Mouse (Mus musculus) spleen, adult 2 months (tissue): Measurements from ENCODE around the gene Rngtt. TPM values are rescaled to one million over a fixed set of nuclear protein-coding genes. Genes with fewer than 3 reads are reported as not detected.

Source experiments
- DNase-seq, 2 experiments: peaks; one replicate each; pipeline versions ENCODE4 v3.0.0 to v3.0.0-alpha.2; 2012 to 2021; ENCODE audit warnings: low spot score in 2 of 2, low read depth in 1 of 2
- H3K27ac ChIP-seq: fragments of 200-500 bp; 2 replicates; pipeline ENCODE4 v1.5.1; 2012; ENCODE audit warnings: low read length, inconsistent platforms; ENCODE audit not compliant: insufficient read depth
- H3K27me3 ChIP-seq: fragments of 200-500 bp; 2 replicates; pipeline ENCODE4 v1.6.1; 2012; ENCODE audit warnings: mild to moderate bottlenecking, moderate library complexity, low read length, inconsistent platforms; ENCODE audit not compliant: control insufficient read depth, insufficient read depth
- H3K36me3 ChIP-seq: fragments of 200-500 bp; 2 replicates; pipeline ENCODE4 v1.6.1; 2012; ENCODE audit warnings: mild to moderate bottlenecking, low read length, inconsistent platforms; ENCODE audit not compliant: control insufficient read depth, insufficient read depth
- H3K4me1 ChIP-seq: fragments of 200-500 bp; 2 replicates; pipeline ENCODE4 v1.6.1; 2011; ENCODE audit warnings: inconsistent platforms; ENCODE audit not compliant: control insufficient read depth, insufficient read depth, insufficient read length
- H3K4me3 ChIP-seq: fragments of 200-500 bp; 2 replicates; pipeline ENCODE4 v1.5.1; 2011; ENCODE audit warnings: mild to moderate bottlenecking, inconsistent platforms; ENCODE audit not compliant: insufficient read depth, insufficient read length; ENCODE audit errors: extremely low read depth
- CTCF ChIP-seq: fragments of 200-500 bp; IDR thresholded peaks from 2 replicates; pipeline ENCODE4 v1.5.1; 2011; ENCODE audit warnings: mild to moderate bottlenecking, inconsistent platforms; ENCODE audit not compliant: insufficient read depth, insufficient read length, insufficient replicate concordance; ENCODE audit errors: extremely low read depth
- POLR2A ChIP-seq: fragments of 200-500 bp; IDR thresholded peaks from 2 replicates; pipeline ENCODE4 v1.6.1; 2011; ENCODE audit warnings: low read depth, low read length, inconsistent platforms
- WGBS: fragments of 180-500 bp; shearing (Covaris S2); methylation state at CpG from one replicate; pipeline ENCODE4 v1.1.7; 2018; 5-methylcytosine and 5-hydroxymethylcytosine counted together
- polyA plus RNA-seq: library from polyadenylated mRNA; depleted of rRNA; stranded (reverse); fragments of >200 nt; gene quantifications from 2 replicates; pipeline ENCODE4 v1.2.3, GENCODE M21; 2012

Gene Rngtt
- polyA plus RNA-seq, 1 experiment: 2.4 TPM

DNA sequence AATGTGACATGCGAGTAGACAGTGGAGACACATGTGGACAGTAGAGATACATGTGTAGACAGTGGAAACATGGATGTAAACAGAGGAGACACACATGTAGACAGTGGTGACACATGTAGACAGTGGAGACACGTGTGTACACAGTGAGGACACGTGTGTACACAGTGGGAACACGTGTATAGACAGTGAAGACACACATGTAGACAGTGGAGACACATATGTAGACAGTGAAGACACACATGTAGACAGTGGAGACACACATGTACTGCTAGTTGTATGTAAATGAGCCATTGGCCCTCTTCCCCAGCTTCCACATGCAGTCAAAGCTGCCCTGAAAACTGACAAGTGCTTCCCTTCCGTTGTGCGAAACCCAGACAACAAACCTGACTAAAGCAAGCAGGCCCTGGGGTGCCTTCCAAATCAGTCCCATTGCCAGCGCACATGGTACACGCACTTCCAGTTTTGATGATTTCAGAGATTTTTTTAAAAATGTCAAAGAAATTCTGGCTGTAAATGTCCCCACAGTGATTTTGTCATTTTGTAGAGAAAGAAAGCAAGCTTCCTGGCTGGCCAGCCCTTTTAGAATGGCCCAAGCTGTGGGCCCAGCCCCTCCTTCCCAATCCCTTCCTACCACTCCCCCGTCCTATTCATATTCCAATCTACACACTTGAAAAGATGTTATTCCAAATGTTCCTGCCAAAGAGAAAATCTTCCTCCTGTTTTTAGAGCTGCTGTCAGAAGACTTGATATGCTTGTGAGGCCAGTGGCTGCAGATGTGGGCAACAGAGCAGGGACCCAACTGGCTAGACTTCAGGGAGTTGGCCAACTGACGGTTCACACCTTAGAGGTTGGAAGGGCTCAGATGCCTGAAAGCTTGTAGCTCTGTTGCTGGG, 204.2 kb downstream of the Rngtt start:
- no peak for DNase-seq
- Histone ChIP-seq H3K4me3 (no peak overlapping the region), H3K27me3 (no peaks in the 10 kb centered on the region), H3K4me1 (no peaks in the 10 kb centered on the region), H3K36me3 (no peaks in the 10 kb centered on the region), H3K27ac (no peak overlapping the region)
- WGBS: 83% methylated on average over 10 of the region's 10 CpGs
- no peak for TF ChIP-seq POLR2A
- no peak for TF ChIP-seq CTCF

DNA sequence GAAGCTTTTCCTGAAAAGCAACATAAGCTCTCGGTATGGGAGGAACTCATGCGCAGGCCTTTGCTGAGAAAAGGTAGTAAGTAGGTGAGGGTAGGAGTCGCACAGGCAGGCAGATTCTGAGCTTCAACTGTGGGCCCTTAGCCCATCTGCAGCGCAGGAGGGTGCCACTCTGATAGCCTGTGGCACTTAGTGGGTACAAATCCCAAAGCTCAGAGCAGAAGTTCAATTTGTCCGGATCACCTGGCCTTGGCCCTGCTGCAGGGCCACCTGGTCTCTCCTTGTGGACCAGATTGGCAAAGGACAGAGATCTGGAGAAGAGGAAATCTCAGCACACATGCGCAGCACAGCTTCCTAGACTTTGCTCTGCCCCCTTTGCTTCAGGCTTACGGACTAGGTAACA, 210.1 kb downstream of the Rngtt start:
- H3K27me3 ChIP-seq: no peaks in the 10 kb centered on the region
- H3K4me1 ChIP-seq: no peaks in the 10 kb centered on the region
- H3K27ac ChIP-seq: no peak overlapping the region
- TF ChIP-seq CTCF (no peak), POLR2A (no peak)
- no peak overlapping the region for H3K4me3 ChIP-seq
- no peaks in the 10 kb centered on the region for H3K36me3 ChIP-seq
- no peak for DNase-seq
- WGBS: 92% methylated on average over 7 of the region's 7 CpGs

DNA sequence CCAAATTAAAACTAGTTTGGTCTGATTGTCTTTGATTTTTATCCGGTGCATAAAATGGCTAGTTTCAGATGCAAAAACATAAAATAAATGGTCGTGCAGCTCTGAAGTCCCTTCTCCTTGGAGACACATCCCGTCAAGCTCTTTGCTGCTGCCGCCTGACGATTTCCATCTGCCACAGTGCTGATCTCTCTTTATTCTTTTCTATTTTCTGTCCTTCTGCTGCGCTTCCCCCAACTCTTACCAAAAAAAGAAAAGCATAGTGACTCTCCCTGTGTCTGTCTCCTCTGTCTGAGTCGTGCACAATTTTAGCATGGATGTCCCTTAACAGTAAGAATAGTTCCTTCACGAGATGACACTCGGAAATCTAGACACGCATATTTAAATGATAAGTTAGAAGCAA, 210.8 kb downstream of the Rngtt start:
- Histone ChIP-seq H3K27me3 (no peaks in the 10 kb centered on the region), H3K4me3 (no peak overlapping the region), H3K4me1 (no peaks in the 10 kb centered on the region), H3K36me3 (no peaks in the 10 kb centered on the region), H3K27ac (no peak overlapping the region)
- TF ChIP-seq CTCF: no peak
- TF ChIP-seq POLR2A: no peak
- no peak for DNase-seq
- WGBS: 87% methylated on average over 10 of the region's 10 CpGs

DNA sequence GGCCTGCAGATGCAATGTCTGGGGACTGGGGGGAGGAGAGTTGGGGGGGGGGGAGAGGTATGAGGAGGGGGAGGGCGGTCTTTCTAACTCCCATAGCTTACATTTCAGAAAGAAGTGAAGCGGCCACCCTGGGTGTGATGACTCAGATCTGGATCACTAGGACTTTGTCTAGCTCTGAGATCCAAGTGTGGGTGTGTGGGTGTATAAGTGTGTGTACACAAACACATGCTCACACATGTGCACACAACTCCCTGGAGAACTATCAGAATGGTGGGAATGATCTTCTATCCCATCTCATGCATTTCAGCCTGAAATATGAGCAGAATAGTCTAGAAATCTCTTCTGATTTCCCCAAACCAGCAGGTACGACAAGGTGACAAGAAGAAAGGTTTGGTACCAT, 213.7 kb downstream of the Rngtt start:
- Histone ChIP-seq H3K27ac (no peak overlapping the region), H3K27me3 (no peaks in the 10 kb centered on the region), H3K36me3 (no peaks in the 10 kb centered on the region), H3K4me3 (no peak overlapping the region), H3K4me1 (no peaks in the 10 kb centered on the region)
- no peak for DNase-seq
- TF ChIP-seq POLR2A: no peak
- no peak for TF ChIP-seq CTCF
- WGBS: 97% methylated on average over 3 of the region's 3 CpGs

DNA sequence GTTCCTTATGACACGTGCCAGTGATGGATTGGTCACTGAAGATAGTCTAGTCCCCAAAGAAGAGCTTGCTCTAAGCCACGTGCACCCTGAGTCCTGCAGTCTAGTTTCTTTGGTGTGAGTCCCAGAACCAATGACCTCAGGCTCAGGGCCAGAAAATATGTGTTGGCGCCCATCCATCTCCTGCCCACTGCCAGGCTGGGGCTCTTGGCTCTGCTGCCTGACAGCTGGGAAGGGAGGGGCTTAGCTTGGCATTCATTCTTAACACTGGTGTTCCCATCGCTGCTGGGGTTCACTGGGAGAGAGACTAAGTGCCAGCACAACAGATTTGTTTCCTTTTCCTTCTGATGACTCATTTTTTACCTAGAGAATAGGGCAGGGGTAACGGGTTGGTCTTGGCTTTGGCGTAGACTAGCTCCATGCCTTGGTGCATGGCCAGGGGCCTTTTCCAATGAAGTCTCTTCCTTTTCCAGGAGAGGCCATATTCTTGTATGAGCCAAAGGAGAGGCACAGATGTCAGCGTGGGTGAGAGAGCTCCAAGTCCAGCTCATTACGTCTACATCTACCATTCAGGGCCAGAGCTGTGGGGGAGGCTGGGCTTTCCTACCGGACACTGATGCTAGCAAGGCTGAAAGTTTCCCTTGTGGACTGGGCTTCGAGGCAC, 214.5 kb downstream of the Rngtt start:
- Histone ChIP-seq H3K36me3 (no peaks in the 10 kb centered on the region), H3K27me3 (no peaks in the 10 kb centered on the region), H3K4me1 (no peaks in the 10 kb centered on the region), H3K4me3 (no peak overlapping the region), H3K27ac (no peak overlapping the region)
- TF ChIP-seq POLR2A: no peak
- TF ChIP-seq CTCF: no peak
- 88% methylated on average over 10 of the region's 10 CpGs for WGBS
- no peak for DNase-seq

DNA sequence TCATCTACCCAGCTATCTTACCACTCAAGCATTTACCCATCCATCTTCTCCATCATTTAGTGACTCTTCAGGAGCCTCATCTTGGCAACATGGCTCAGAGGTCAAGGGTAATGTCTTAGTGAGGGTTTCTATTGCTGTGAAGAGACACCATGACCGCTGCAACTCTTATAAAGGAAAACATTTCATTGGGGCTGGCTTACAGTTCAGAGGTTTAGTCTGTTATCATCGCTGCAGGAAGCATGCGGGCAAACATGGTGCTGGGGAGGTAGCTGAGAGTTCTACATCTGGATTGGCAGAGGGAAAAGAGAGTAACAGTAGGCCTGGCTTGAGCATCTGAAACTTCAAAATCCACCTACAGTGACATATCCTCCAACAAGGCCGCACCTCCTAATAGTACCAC, 215.2 kb downstream of the Rngtt start:
- WGBS: 92% methylated on average over 4 of the region's 4 CpGs
- no peaks in the 10 kb centered on the region for H3K27me3 ChIP-seq
- DNase-seq: no peak
- H3K4me3 ChIP-seq: no peak overlapping the region
- no peaks in the 10 kb centered on the region for H3K4me1 ChIP-seq
- no peak for TF ChIP-seq CTCF
- TF ChIP-seq POLR2A: no peak
- no peaks in the 10 kb centered on the region for H3K36me3 ChIP-seq
- no peak overlapping the region for H3K27ac ChIP-seq

DNA sequence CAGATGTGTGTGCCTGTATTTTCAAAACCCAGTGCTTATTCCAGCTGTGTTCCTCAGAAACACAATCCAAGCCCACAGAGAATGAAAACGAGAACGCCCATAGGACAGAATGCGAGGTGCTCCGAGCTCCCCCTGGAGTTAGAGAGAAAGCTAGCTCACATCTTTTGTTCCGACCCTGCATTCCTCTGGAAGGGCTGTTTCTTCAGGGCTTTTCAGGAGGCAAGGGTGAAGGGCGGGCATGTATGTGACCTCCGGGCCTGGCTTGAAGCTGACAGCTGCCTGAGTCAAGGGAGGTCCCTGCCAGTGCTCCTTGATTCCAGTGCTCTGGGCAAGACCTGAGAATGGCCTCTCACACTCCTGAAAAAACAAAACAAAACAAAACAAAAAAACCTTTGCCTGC, 216.0 kb downstream of the Rngtt start:
- Histone ChIP-seq H3K4me3 (no peak overlapping the region), H3K27me3 (no peaks in the 10 kb centered on the region), H3K36me3 (no peaks in the 10 kb centered on the region), H3K27ac (no peak overlapping the region), H3K4me1 (no peaks in the 10 kb centered on the region)
- TF ChIP-seq POLR2A (no peak), CTCF (no peak)
- DNase-seq: no peak
- WGBS: 93% methylated on average over 7 of the region's 7 CpGs
